Mouse (Mus musculus): ENCODE results near the gene Spata4. TPM values are rescaled to one million over a fixed set of nuclear protein-coding genes. Genes with fewer than 3 reads are reported as not detected.
"Not testable (repeated sequence)": the region's sequence is repeated elsewhere in the genome, so short reads cannot be mapped to it uniquely, and the experiment has no call there.

Gene Spata4
- polyA plus RNA-seq, 1 experiment from 2014 or later, result not detected

- ATAC-seq (ENCODE audit: insufficient read depth, low FRiP score), result no peak
- Histone ChIP-seq H3K4me1 (ENCODE audit: control insufficient read depth, insufficient read depth, low read length) (no peaks in the 10 kb centered on the region), H3K9ac (ENCODE audit: low read length) (no peak overlapping the region), H3K27me3 (ENCODE audit: control insufficient read depth, insufficient read depth, low read length) (no peaks in the 10 kb centered on the region), H3K27ac (ENCODE audit: low read length) (no peak overlapping the region), H3K4me3 (replicated peaks; ENCODE audit: low read length) (no peak overlapping the region), H3K4me2 (ENCODE audit: low read depth, low read length) (no peak overlapping the region), H3K9me3 (replicated peaks; ENCODE audit: control insufficient read depth, low read length) (no peaks in the 10 kb centered on the region), H3K36me3 (ENCODE audit: control insufficient read depth, insufficient read depth, low read length) (no peaks in the 10 kb centered on the region)
- 76% methylated on average over 5 of the region's 5 CpGs for WGBS
Measured at GRCm38 (mm10) chr8:54594634-54595033, 5.9 kb upstream of the Spata4 start.

GRCm38 (mm10) chr8:54596051-54596450, 4.5 kb upstream of the Spata4 start:
- Histone ChIP-seq H3K4me2 (ENCODE audit: low read depth, low read length) (no peak overlapping the region), H3K27me3 (ENCODE audit: control insufficient read depth, insufficient read depth, low read length) (no peaks in the 10 kb centered on the region), H3K4me1 (ENCODE audit: control insufficient read depth, insufficient read depth, low read length) (0 out of 2 replicates have a peak, but pooled peaks cover 3% of the 10 kb centered on the region), H3K9ac (ENCODE audit: low read length) (no peak overlapping the region), H3K27ac (ENCODE audit: low read length) (no peak overlapping the region), H3K4me3 (replicated peaks; ENCODE audit: low read length) (no peak overlapping the region), H3K9me3 (replicated peaks; ENCODE audit: control insufficient read depth, low read length) (no peaks in the 10 kb centered on the region), H3K36me3 (ENCODE audit: control insufficient read depth, insufficient read depth, low read length) (no peaks in the 10 kb centered on the region)
- WGBS, result 71% methylated on average over 2 of the region's 2 CpGs
- ATAC-seq (ENCODE audit: insufficient read depth, low FRiP score), result no peak

- no peaks in the 10 kb centered on the region for H3K9me3 ChIP-seq (replicated peaks; ENCODE audit: control insufficient read depth, low read length)
- no peak overlapping the region for H3K27ac ChIP-seq (ENCODE audit: low read length)
- no peaks in the 10 kb centered on the region for H3K36me3 ChIP-seq (ENCODE audit: control insufficient read depth, insufficient read depth, low read length)
- no peak overlapping the region for H3K4me2 ChIP-seq (ENCODE audit: low read depth, low read length)
- no peak overlapping the region for H3K9ac ChIP-seq (ENCODE audit: low read length)
- H3K4me1 ChIP-seq (ENCODE audit: control insufficient read depth, insufficient read depth, low read length), result 0 out of 2 replicates have a peak, but pooled peaks cover 3% of the 10 kb centered on the region
- WGBS, result 92% methylated on average over 2 of the region's 2 CpGs
- no peak for ATAC-seq (ENCODE audit: insufficient read depth, low FRiP score)
- H3K4me3 ChIP-seq (replicated peaks; ENCODE audit: low read length), result no peak overlapping the region
- no peaks in the 10 kb centered on the region for H3K27me3 ChIP-seq (ENCODE audit: control insufficient read depth, insufficient read depth, low read length)
Measured at GRCm38 (mm10) chr8:54596940-54597339, 3.6 kb upstream of the Spata4 start.

- Histone ChIP-seq H3K4me2 (ENCODE audit: low read depth, low read length) (no peak overlapping the region), H3K36me3 (ENCODE audit: control insufficient read depth, insufficient read depth, low read length) (no peaks in the 10 kb centered on the region), H3K4me1 (ENCODE audit: control insufficient read depth, insufficient read depth, low read length) (0 out of 2 replicates have a peak, but pooled peaks cover 3% of the 10 kb centered on the region), H3K4me3 (replicated peaks; ENCODE audit: low read length) (no peak overlapping the region), H3K27me3 (ENCODE audit: control insufficient read depth, insufficient read depth, low read length) (no peaks in the 10 kb centered on the region), H3K27ac (ENCODE audit: low read length) (no peak overlapping the region), H3K9ac (ENCODE audit: low read length) (no peak overlapping the region), H3K9me3 (replicated peaks; ENCODE audit: control insufficient read depth, low read length) (no peaks in the 10 kb centered on the region)
- ATAC-seq (ENCODE audit: insufficient read depth, low FRiP score), result no peak
- 84% methylated on average over 2 of the region's 2 CpGs for WGBS
Measured at GRCm38 (mm10) chr8:54597386-54597785, 3.2 kb upstream of the Spata4 start.

DNA sequence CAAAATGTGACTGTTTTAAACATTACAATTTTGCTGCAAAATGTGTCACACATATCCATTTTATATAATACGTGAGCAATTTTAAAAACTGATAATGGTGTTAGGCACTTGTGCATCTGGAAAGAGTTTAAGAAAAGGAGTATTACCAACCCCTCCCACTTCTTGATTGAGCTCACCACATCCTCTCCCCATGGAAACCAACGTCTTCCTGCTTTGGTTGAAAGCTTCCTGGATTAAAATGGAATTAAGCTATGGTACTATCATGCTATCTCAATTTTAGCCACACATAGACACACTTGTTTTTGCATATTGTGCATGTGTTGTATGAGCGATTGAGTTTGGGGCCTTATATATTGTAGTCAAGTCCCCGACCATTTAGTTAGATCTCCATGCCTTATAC, 2.9 kb downstream of the Spata4 start:
- Histone ChIP-seq H3K4me1 (ENCODE audit: control insufficient read depth, insufficient read depth, low read length) (0 out of 2 replicates have a peak, but pooled peaks cover 3% of the 10 kb centered on the region), H3K27me3 (ENCODE audit: control insufficient read depth, insufficient read depth, low read length) (no peaks in the 10 kb centered on the region), H3K9ac (ENCODE audit: low read length) (no peak overlapping the region), H3K9me3 (replicated peaks; ENCODE audit: control insufficient read depth, low read length) (no peaks in the 10 kb centered on the region), H3K4me3 (replicated peaks; ENCODE audit: low read length) (no peak overlapping the region), H3K4me2 (ENCODE audit: low read depth, low read length) (no peak overlapping the region), H3K27ac (ENCODE audit: low read length) (no peak overlapping the region), H3K36me3 (ENCODE audit: control insufficient read depth, insufficient read depth, low read length) (no peaks in the 10 kb centered on the region)
- no peak for ATAC-seq (ENCODE audit: insufficient read depth, low FRiP score)
- 77% methylated on average over 4 of the region's 4 CpGs for WGBS

DNA sequence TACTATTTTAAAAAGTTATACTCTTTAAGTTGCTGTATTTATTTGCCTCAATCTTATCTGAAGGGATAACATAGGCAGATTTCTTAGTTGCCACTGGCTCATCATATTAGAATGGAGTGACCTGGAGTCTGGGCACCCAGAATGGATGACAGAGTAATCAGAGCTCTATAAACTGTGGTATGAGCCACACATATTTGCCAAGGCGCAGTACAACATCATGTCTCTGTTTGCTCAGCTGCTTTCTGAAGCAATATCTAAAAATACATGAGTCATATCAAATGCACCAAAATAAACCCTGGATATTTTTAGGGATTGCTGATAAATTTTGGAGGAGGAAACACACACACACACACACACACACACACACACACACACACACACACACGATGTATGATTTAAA, 8.8 kb downstream of the Spata4 start:
- H3K27ac ChIP-seq (ENCODE audit: low read length), result no peak overlapping the region
- no peaks in the 10 kb centered on the region for H3K36me3 ChIP-seq (ENCODE audit: control insufficient read depth, insufficient read depth, low read length)
- WGBS, result 81% methylated on average over 2 of the region's 2 CpGs
- H3K9ac ChIP-seq (ENCODE audit: low read length), result no peak overlapping the region
- H3K4me1 ChIP-seq (ENCODE audit: control insufficient read depth, insufficient read depth, low read length), result no peaks in the 10 kb centered on the region
- ATAC-seq (ENCODE audit: insufficient read depth, low FRiP score), result no peak
- no peaks in the 10 kb centered on the region for H3K27me3 ChIP-seq (ENCODE audit: control insufficient read depth, insufficient read depth, low read length)
- no peaks in the 10 kb centered on the region for H3K9me3 ChIP-seq (replicated peaks; ENCODE audit: control insufficient read depth, low read length)
- H3K4me3 ChIP-seq (replicated peaks; ENCODE audit: low read length), result no peak overlapping the region
- H3K4me2 ChIP-seq (ENCODE audit: low read depth, low read length), result no peak overlapping the region

- WGBS, result 66% methylated on average over 4 of the region's 4 CpGs
- Histone ChIP-seq H3K4me2 (ENCODE audit: low read depth, low read length) (no peak overlapping the region), H3K36me3 (ENCODE audit: control insufficient read depth, insufficient read depth, low read length) (no peaks in the 10 kb centered on the region), H3K9me3 (replicated peaks; ENCODE audit: control insufficient read depth, low read length) (no peaks in the 10 kb centered on the region), H3K4me3 (replicated peaks; ENCODE audit: low read length) (no peak overlapping the region), H3K27me3 (ENCODE audit: control insufficient read depth, insufficient read depth, low read length) (no peaks in the 10 kb centered on the region), H3K9ac (ENCODE audit: low read length) (no peak overlapping the region), H3K27ac (ENCODE audit: low read length) (no peak overlapping the region), H3K4me1 (ENCODE audit: control insufficient read depth, insufficient read depth, low read length) (no peaks in the 10 kb centered on the region)
- no peak for ATAC-seq (ENCODE audit: insufficient read depth, low FRiP score)
Measured at GRCm38 (mm10) chr8:54610238-54610637, 9.7 kb downstream of the Spata4 start.

DNA sequence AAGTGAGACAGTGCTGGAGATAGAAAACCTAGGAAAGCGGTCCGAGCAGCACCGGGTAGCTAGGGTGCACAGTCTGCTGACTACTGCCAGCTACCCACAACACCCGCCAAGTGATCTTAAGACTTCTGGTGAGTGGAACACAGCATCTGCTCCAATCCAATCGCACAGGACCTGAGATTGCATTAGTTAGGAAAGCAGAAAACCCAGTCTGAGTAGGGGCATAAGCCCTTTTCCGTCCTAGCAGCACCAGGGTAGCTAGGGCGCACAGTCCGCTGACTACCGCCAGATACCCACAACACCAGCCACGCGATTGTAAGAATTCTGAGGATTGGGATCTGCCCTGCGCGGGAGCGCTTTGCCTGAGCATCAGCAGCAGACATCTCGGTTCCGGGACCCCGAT, 16.1 kb downstream of the Spata4 start:
- not testable (repeated sequence) for H3K4me2 ChIP-seq (ENCODE audit: low read depth, low read length); H3K4me1 ChIP-seq (ENCODE audit: control insufficient read depth, insufficient read depth, low read length); H3K36me3 ChIP-seq (ENCODE audit: control insufficient read depth, insufficient read depth, low read length); H3K27ac ChIP-seq (ENCODE audit: low read length); H3K4me3 ChIP-seq (replicated peaks; ENCODE audit: low read length); H3K27me3 ChIP-seq (ENCODE audit: control insufficient read depth, insufficient read depth, low read length); ATAC-seq (ENCODE audit: insufficient read depth, low FRiP score); H3K9ac ChIP-seq (ENCODE audit: low read length); H3K9me3 ChIP-seq (replicated peaks; ENCODE audit: control insufficient read depth, low read length)
- WGBS, result 76% methylated on average over 17 of the region's 17 CpGs

- Histone ChIP-seq H3K4me2 (ENCODE audit: low read depth, low read length) (no peak overlapping the region), H3K9me3 (replicated peaks; ENCODE audit: control insufficient read depth, low read length) (no peaks in the 10 kb centered on the region), H3K9ac (ENCODE audit: low read length) (no peak overlapping the region), H3K27me3 (ENCODE audit: control insufficient read depth, insufficient read depth, low read length) (no peaks in the 10 kb centered on the region), H3K36me3 (ENCODE audit: control insufficient read depth, insufficient read depth, low read length) (no peaks in the 10 kb centered on the region), H3K27ac (ENCODE audit: low read length) (no peak overlapping the region), H3K4me3 (replicated peaks; ENCODE audit: low read length) (no peak overlapping the region), H3K4me1 (ENCODE audit: control insufficient read depth, insufficient read depth, low read length) (no peaks in the 10 kb centered on the region)
- WGBS, result 81% methylated on average over 4 of the region's 4 CpGs
- ATAC-seq (ENCODE audit: insufficient read depth, low FRiP score), result no peak
Measured at GRCm38 (mm10) chr8:54638634-54639033, 38.1 kb downstream of the Spata4 start.
